Comparison of ENCODE assay signal across 24 mouse cellular contexts in the genomic region with DNA sequence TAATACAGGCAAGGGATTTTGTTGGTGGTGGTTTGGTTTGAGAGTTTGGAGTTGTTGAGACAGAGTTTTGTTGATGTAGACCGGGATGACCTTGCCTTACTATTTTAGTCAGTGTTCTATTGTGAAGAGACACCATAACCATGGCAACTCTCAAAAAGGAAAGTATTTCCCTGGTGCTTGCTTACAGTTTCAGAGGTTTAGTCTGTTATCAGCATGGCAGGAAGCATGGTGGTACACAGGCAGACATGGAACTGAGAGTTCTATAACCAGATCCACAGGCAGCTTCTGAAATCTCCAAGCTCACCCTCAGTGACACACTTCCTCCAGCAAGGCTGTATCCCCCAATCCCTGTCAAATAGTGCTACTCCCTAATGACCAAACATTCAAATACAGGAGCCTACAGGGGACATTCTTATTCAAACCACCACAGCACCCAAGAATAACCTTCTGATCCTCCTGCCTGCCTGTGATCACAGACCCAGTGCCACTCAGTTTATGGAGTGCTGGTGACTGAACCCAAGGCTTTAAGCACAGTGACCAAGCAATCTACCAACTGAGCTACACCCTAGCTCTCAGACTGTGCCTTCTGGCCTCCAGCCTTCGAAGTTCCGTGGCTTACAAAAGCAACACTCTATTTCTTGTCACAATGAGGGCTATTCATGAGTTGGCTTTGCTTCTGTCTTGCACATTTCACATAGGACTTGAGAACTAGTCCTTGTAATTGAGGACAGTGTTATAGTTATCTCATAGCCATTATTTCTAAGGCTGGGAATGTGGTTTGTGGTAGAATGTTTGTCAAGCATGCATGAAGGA.
DNase-seq lines count a peak whose midpoint lies in the region; ATAC-seq lines count a peak whose summit lies in the region.
"Had no signal": no experiment of that assay in that cellular context is flagged by ENCODE, and none has a peak within 500 bp of the region (broad histone marks: within the 10 kb centered on the region; RNA-seq: fewer than 3 reads in every experiment).

No protein-coding gene starts in this region.

- peaks cover 35% of the 10 kb centered on the region for H3K4me1 ChIP-seq in megakaryocyte, embryonic 14.5 days
- H3K4me1 ChIP-seq in intestine, embryonic 16.5 days (ENCODE audit: control insufficient read depth, insufficient read depth, low read length), result no peaks in the 10 kb centered on the region
- H3K4me1 ChIP-seq: embryonic facial prominence, embryonic 13.5 days; forebrain, embryonic 15.5 days; limb, embryonic 13.5 days; liver, embryonic 13.5 days; neural tube, embryonic 15.5 days had no signal

- peak overlapping the region; percentile 59 for H3K4me3 ChIP-seq in megakaryocyte, embryonic 14.5 days (replicated peaks)
- H3K4me3 ChIP-seq in intestine, embryonic 16.5 days (ENCODE audit: low read length), result no peak overlapping the region
- H3K4me3 ChIP-seq: embryonic facial prominence, embryonic 13.5 days; forebrain, embryonic 15.5 days; heart, embryonic 10.5 days; limb, embryonic 13.5 days; liver, embryonic 13.5 days; myocyte; neural tube, embryonic 15.5 days had no signal

- peaks cover 4% of the 10 kb centered on the region for H3K27me3 ChIP-seq in megakaryocyte, embryonic 14.5 days (replicated peaks)
- H3K27me3 ChIP-seq in intestine, embryonic 16.5 days (replicated peaks; ENCODE audit: control insufficient read depth, insufficient read depth, low read length), result no peaks in the 10 kb centered on the region
- H3K27me3 ChIP-seq: embryonic facial prominence, embryonic 13.5 days; forebrain, embryonic 15.5 days; limb, embryonic 13.5 days; liver, embryonic 13.5 days; neural tube, embryonic 15.5 days had no signal

- no peak overlapping the region for H3K4me2 ChIP-seq in intestine, embryonic 16.5 days (ENCODE audit: low read depth, low read length)
- H3K4me2 ChIP-seq: embryonic facial prominence, embryonic 13.5 days; forebrain, embryonic 15.5 days; limb, embryonic 13.5 days; liver, embryonic 13.5 days; lung, embryonic 14.5 days; neural tube, embryonic 15.5 days had no signal

- DNase-seq in telencephalon, adult 2 months (ENCODE audit: low read depth, low spot score), result peak; percentile 6
- DNase-seq in spleen, postnatal 36 days (ENCODE audit: low spot score in 2 of 2), result no peak
- DNase-seq: adrenal gland, adult 2 months; B cell, adult 2 months; cerebellum, adult 9-10 months; gastrocnemius, postnatal 25 days; kidney, adult 8-10 months; kidney, postnatal 25 days; liver, embryonic 13.5 days; lung, embryonic 14.5 days; lung, postnatal 36 days; midbrain, embryonic 14.5 days; thymus, postnatal 25 days had no signal

- H3K9ac ChIP-seq in intestine, embryonic 16.5 days (ENCODE audit: low read depth, low read length), result no peak overlapping the region
- H3K9ac ChIP-seq: embryonic facial prominence, embryonic 13.5 days; forebrain, embryonic 15.5 days; limb, embryonic 13.5 days; liver, embryonic 13.5 days; lung, embryonic 14.5 days; neural tube, embryonic 15.5 days had no signal

- H3K27ac ChIP-seq in intestine, embryonic 16.5 days (ENCODE audit: low read length), result no peak overlapping the region
- H3K27ac ChIP-seq: embryonic facial prominence, embryonic 13.5 days; forebrain, embryonic 15.5 days; heart, embryonic 10.5 days; limb, embryonic 13.5 days; liver, embryonic 13.5 days; neural tube, embryonic 15.5 days had no signal

- H3K9me3 ChIP-seq in megakaryocyte, embryonic 14.5 days, result no peaks in the 10 kb centered on the region
- no peaks in the 10 kb centered on the region for H3K9me3 ChIP-seq in intestine, embryonic 16.5 days (ENCODE audit: control insufficient read depth, low read length)
- H3K9me3 ChIP-seq: embryonic facial prominence, embryonic 13.5 days; forebrain, embryonic 15.5 days; heart, embryonic 10.5 days; limb, embryonic 13.5 days; liver, embryonic 13.5 days; neural tube, embryonic 15.5 days had no signal

- WGBS in intestine, embryonic 16.5 days, result 84% methylated on average over 3 of the region's 3 CpGs

- H3K36me3 ChIP-seq in megakaryocyte, embryonic 14.5 days (replicated peaks; ENCODE audit: low read length), result peaks cover 12% of the 10 kb centered on the region
- no peaks in the 10 kb centered on the region for H3K36me3 ChIP-seq in intestine, embryonic 16.5 days (ENCODE audit: control insufficient read depth, insufficient read depth, low read length)
- H3K36me3 ChIP-seq: embryonic facial prominence, embryonic 13.5 days; forebrain, embryonic 15.5 days; heart, embryonic 10.5 days; limb, embryonic 13.5 days; liver, embryonic 13.5 days; neural tube, embryonic 15.5 days had no signal

- ATAC-seq in megakaryocyte, adult 5-6 weeks (ENCODE audit: poor library complexity, severe bottlenecking), result no peak
- peak; percentile 64 for ATAC-seq in CD4-positive, CD25-positive, alpha-beta regulatory T cell, adult 4 months
- ATAC-seq in granulocyte monocyte progenitor cell, adult 5-6 weeks (replicated peaks; ENCODE audit: poor library complexity, severe bottlenecking), result peak; percentile 40; the same call in 1 of the 2 replicates
- no peak for ATAC-seq in intestine, embryonic 16.5 days
- ATAC-seq: forebrain, embryonic 15.5 days had no signal

Comparison
In these comparisons a context has a peak if more than half of its experiments do, and no peak if none do; other contexts are left out.
1. ATAC-seq: peak in CD4-positive, CD25-positive, alpha-beta regulatory T cell, adult 4 months (single experiment) and granulocyte monocyte progenitor cell, adult 5-6 weeks (single experiment); none in megakaryocyte, adult 5-6 weeks (single experiment) and intestine, embryonic 16.5 days (single experiment).